Mouse (Mus musculus): Measurements from ENCODE around the gene Vnn3. TPM values are rescaled to one million over a fixed set of nuclear protein-coding genes. Genes with fewer than 3 reads are reported as not detected.

Gene Vnn3
- polyA plus RNA-seq, 2 experiments from 2014 or later, result 0.17 TPM; not detected in 1

DNA sequence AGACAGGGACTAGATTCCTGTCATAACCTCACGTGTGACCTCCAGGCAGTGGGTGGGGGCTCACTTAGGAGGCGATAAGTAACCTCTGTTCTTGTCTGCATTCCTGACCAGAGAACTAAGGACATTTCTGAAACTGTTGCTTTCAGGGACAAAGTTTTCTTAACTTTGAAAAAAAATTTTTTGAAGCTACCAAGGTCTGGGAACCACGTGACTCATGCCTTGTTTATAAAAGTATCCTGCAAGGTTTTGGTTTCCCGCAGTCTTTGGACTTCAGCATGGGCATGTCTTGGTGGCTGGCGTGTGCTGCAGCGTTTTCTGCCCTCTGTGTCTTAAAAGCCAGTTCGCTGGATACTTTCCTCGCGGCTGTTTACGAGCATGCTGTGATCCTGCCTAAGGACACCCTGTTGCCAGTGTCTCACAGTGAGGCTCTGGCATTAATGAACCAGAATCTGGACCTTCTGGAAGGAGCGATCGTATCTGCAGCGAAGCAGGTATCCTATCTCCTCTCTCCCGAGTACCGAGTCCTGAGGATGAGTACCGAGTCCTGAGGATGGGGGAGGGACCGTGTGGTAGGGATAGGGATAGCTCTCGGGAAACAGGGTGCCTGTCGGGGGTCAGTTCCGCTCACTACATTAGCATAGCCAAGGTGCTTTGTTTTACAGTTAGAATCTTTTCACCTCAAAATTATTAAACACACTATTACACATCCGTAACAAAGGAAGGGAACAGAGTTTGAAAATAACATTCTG lies 43.5 kb downstream of the Vnn3 start, which contains the start of gene Vnn1:
Gene Vnn1 (plus strand): TSS at position 88 of the 749 bp plus-strand sequence.
- ATAC-seq, result no peak

- ATAC-seq, result no peak
Measured at GRCm38 (mm10) chr10:23895376-23895775, 44.1 kb downstream of the Vnn3 start.

GRCm38 (mm10) chr10:23901119-23901518 lies 49.9 kb downstream of the Vnn3 start:
- ATAC-seq, result no peak

DNA sequence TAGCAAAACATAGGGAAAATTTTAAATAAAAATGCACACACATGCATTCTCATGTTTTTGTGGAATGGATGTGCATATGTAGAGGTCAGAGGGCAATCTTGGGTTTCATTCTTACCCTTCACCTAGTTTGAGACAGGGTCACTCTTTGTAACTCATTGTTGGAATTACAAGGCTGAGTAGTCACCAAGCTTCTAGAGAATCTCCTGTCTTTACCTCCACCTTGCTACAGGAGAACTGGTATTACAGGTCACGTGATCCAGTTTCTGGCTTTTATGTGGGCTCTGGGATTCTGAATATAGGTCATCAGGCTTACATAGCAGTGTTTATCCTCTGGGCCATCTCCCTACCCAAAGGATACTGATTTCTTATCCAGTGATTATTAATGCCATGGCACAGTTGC lies 54.4 kb downstream of the Vnn3 start:
- ATAC-seq, result no peak

Other genes with a start within 250 kb of the Vnn3 start
- gene Rps12, start 64.2 kb upstream of the Vnn3 start, polyA plus RNA-seq (2017; shearing (Covaris generic)), result 100 to 1,000 TPM; 121 to 593 TPM
- not detected for gene Slc18b1, start 54.5 kb upstream of the Vnn3 start, polyA plus RNA-seq (2017; shearing (Covaris generic))
- gene Vnn1, start 43.2 kb downstream of the Vnn3 start, polyA plus RNA-seq (2017; shearing (Covaris generic)), result not detected
- gene Taar1, start 68.9 kb downstream of the Vnn3 start, polyA plus RNA-seq (2017; shearing (Covaris generic)), result not detected
- not detected for gene Taar2, start 87.1 kb downstream of the Vnn3 start, polyA plus RNA-seq (2017; shearing (Covaris generic))
- not detected for gene Taar3, start 98.1 kb downstream of the Vnn3 start, polyA plus RNA-seq (2017; shearing (Covaris generic))
- gene Taar4, start 109.0 kb downstream of the Vnn3 start, polyA plus RNA-seq (2017; shearing (Covaris generic)), result not detected
- gene Taar5, start 119.2 kb downstream of the Vnn3 start, polyA plus RNA-seq (2017; shearing (Covaris generic)), result not detected
- gene Taar6, start 134.2 kb downstream of the Vnn3 start, polyA plus RNA-seq (2017; shearing (Covaris generic)), result not detected
- not detected for gene Taar7a, start 142.0 kb downstream of the Vnn3 start, polyA plus RNA-seq (2017; shearing (Covaris generic))
- not detected for gene Taar7b, start 148.5 kb downstream of the Vnn3 start, polyA plus RNA-seq (2017; shearing (Covaris generic))
- not detected for gene Taar7d, start 175.8 kb downstream of the Vnn3 start, polyA plus RNA-seq (2017; shearing (Covaris generic))
- under 1 TPM in 1 of 2 experiments, not detected in 1; 0.30 TPM for gene Taar7e, start 186.2 kb downstream of the Vnn3 start, polyA plus RNA-seq (2017; shearing (Covaris generic))
- gene Taar7f, start 198.0 kb downstream of the Vnn3 start, polyA plus RNA-seq (2017; shearing (Covaris generic)), result not detected
- not detected for gene Taar8a, start 225.0 kb downstream of the Vnn3 start, polyA plus RNA-seq (2017; shearing (Covaris generic))
- not detected for gene Taar8b, start 240.8 kb downstream of the Vnn3 start, polyA plus RNA-seq (2017; shearing (Covaris generic))